Mouse (Mus musculus): ENCODE measurements around the gene Gnas.
"Not testable (repeated sequence)": the region's sequence is repeated elsewhere in the genome, so short reads cannot be mapped to it uniquely, and the experiment has no call there.

Gnas gene

GRCm38 (mm10) chr2:174328358-174328905 is 44.3 kb downstream of the Gnas start:
- CTCF ChIA-PET, result interaction anchor here (0.8 kb wide), 1 partner anchor 302 kb away, joined by 3 read pairs; no protein-coding TSS in a partner anchor

DNA sequence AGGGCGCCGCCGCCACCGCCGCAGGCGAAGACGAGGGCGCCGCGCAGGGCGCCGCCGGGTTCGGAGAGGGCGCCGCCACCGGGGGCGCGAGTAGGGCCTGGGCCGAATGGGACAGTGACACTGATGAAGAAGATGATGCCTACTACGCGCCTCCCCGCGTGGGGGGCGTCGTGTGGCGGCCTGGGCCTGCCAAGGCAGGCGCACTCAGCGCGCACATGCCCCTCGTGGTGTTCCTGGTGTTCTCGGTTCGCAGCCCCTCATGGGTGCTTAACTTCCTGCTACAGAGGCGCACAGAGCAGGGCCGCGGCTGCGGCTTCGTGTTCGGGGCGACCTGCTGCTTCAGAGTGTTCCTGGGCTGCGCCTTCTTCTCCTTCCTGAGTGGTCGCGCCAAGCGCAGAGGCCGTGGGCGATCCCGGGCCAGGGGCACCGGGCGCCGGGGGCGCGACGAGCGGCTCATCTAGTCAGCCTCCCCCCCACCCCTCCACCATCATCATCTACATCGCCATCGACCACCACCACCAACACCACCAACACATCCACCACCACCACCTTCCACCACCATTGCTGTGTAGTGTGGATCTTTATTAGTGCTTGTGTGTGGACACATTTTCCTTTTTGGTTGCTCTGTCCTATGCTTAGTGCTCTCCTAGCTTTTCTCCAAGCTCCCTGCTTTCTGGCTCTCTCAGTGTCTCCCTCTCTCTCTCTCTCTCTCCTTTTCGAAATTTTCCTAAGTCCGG is 45.0 kb downstream of the Gnas start:
- CTCF ChIA-PET, result interaction anchor here (0.8 kb wide), 1 partner anchor 108 kb away, joined by 3 read pairs; no protein-coding TSS in a partner anchor

DNA sequence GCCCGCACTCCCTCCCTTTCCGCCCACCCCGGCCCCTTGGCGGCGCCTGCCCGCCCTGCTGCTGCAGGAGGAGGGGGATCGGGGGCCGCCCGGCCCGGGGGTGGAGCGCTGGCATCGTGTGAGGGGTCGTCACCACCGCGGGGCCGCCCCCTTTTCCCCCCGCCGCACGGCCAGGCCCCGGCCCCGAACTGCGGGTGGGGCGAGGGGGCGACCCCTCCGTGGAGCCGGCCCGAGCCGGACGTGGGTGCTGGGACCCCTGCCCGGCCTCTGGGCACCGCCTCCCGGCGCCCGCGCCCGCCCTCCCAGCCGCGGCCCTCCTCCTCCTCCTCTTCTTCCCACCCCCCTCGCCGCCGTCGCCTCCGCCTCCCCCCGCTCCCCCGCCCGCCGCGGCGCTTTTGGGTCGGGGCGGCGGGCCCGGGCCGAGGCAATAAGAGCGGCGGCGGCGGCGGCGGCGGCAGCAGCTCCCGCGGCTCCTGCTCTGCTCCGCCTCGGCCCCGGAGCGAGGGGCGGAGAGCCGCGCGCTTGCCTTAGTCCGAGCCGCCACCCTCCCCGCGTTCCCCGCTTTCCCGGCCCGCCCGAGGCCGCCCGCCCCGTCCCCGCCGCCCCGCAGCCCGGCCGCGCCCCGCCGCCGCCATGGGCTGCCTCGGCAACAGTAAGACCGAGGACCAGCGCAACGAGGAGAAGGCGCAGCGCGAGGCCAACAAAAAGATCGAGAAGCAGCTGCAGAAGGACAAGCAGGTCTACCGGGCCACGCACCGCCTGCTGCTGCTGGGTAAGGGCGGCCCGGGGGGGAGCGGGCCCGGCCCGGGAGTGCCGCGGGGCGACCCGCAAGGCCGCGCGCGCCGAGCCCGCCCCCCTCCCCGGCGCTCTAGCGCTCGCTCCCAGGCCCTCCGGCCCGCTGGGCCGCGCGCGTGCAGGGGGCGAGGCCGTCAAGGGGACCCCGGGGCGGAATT is 45.8 kb downstream of the Gnas start:
- CTCF ChIA-PET, result interaction anchor here (0.8 kb wide), 1 partner anchor 107 kb away, joined by 3 read pairs; no protein-coding TSS in a partner anchor

DNA sequence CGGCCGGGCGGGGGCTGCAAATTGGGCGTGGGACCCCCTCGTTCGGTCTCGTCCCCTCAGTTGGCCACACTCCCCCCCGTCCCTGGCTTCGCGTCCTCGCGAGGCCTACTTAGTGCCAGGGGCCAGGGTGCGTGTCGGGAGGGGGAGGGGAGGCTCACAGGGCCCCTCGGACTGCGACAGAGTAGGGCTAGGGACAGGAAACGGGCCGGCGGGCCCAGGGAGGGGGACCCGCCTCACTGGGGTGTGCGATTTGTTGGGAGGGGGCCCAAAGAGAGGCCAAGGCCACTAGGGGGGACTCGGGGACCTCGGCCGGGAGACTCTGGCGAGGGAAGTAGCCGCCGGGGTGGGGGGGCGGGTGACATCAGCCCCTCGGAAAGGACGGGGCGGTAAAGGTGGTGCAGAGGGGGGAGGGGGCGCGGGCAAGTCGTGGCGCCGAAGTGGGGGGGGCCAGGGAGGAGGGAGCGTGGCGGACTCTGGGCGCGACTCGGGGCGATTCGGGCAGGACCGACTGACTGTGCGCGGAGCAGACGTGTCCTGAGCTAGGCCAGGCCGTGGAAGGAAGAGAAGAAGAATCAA is 46.6 kb downstream of the Gnas start:
- CTCF ChIA-PET, result interaction anchor here (0.7 kb wide), 3 partner anchors 13 to 1247 kb away, joined by 3 to 9 read pairs (median 4); no protein-coding TSS in a partner anchor

- CTCF ChIA-PET, result interaction anchor here (0.6 to 0.7 kb wide), 4 partner anchors 13 to 1248 kb away, joined by 3 to 9 read pairs (median 4); no protein-coding TSS in a partner anchor
Observed at GRCm38 (mm10) chr2:174331282-174332030, 47.3 kb downstream of the Gnas start.

GRCm38 (mm10) chr2:174333239-174333890 is 49.2 kb downstream of the Gnas start:
- CTCF ChIA-PET, result interaction anchor here (0.6 kb wide), 1 partner anchor 335 kb away, joined by 10 read pairs; no protein-coding TSS in a partner anchor

DNA sequence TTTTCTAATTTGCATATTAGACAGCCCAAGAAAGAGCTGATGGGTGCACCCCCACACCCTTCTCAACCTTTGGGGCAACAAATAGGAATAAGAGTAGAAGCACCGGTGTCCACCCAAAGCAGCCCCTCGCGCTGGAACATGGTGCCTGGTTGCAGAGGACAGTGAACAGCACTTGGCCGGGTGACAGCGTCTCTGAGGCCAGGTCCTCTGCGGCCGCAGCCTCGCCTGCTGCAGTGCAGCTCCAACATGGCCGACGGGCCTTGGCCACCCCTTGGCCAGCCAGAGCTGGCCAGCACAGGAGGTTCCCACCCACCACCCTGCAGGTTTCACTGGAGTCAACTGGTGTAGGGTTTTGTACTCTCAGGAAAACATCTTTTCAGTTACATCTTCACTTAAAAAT is 50.3 kb downstream of the Gnas start:
- CTCF ChIA-PET, result interaction anchor here (0.6 to 1.0 kb wide), 2 partner anchors 12 to 333 kb away, joined by 3 to 10 read pairs; no protein-coding TSS in a partner anchor

- CTCF ChIA-PET, result no interaction called here
Observed at GRCm38 (mm10) chr2:174337275-174337674, 53.2 kb downstream of the Gnas start.

DNA sequence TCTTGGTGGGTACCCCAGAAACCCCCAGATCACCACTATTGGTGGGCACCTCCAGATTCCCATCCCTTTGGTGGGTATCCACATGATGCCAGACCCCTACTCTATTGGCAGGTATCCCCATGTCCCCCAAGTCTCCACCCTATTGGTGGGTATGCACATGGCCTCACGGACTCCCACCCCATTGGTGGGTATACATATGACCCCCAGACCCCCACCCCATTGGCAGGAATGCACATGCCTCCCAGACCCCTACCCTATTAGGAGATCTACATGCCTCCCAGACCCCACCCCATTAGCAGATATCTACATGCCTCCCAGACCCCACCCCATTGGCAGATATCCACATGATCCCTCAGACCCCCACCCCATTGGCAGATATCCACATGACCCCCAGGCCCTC is 55.6 kb downstream of the Gnas start:
- CTCF ChIA-PET, result interaction anchor here (0.7 kb wide), 1 partner anchor 325 kb away, joined by 3 read pairs; no protein-coding TSS in a partner anchor

- CTCF ChIA-PET, result no interaction called here
Observed at GRCm38 (mm10) chr2:174340229-174340892, 56.2 kb downstream of the Gnas start.

GRCm38 (mm10) chr2:174340893-174341580 is 56.9 kb downstream of the Gnas start:
- CTCF ChIA-PET, result no interaction called here

- CTCF ChIA-PET, result no interaction called here
Observed at GRCm38 (mm10) chr2:174342793-174343400, 58.8 kb downstream of the Gnas start.

- CTCF ChIA-PET, result interaction anchor here (1.2 kb wide), 1 partner anchor 12 kb away, joined by 4 read pairs; no protein-coding TSS in a partner anchor
Observed at GRCm38 (mm10) chr2:174343566-174343965, 59.4 kb downstream of the Gnas start.

- CTCF ChIA-PET, result interaction anchor here (1.2 kb wide), 1 partner anchor 13 kb away, joined by 4 read pairs; no protein-coding TSS in a partner anchor
Observed at GRCm38 (mm10) chr2:174344003-174344655, 60.0 kb downstream of the Gnas start.

- CTCF ChIA-PET, result no interaction called here
Observed at GRCm38 (mm10) chr2:174344996-174345395, 60.9 kb downstream of the Gnas start.

DNA sequence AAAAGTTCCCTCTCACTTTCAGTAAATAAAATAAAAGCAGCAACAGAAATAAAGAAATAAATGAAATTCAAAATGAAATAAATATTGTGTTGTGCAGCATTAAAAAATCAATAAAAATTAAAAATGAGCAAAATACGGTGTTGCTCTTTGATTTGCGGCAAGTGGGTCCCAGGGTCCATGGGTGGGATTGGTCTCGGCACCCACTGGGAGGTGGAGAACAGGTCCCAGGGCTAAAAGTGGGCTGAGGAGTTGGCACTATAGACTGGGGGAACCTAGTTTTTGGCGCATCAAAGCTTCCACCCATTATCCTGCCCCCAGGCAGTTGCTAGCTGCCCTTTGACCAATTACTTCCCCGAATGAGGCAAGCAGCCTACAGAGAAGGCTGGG is 62.5 kb downstream of the Gnas start, which contains the start of gene Gm20721:
Gene Gm20721, minus strand, starts transcription at position 101 of the 387 bp plus-strand sequence.
- CTCF ChIA-PET, result no interaction called here

- CTCF ChIA-PET, result not testable (repeated sequence)
Observed at GRCm38 (mm10) chr2:174346999-174347668, 63.0 kb downstream of the Gnas start.

All from spleen, embryonic (tissue).